Mouse (Mus musculus): ENCODE results near the gene Kmt2d. TPM values are rescaled to one million over a fixed set of nuclear protein-coding genes. Genes with fewer than 3 reads are reported as not detected.

The Kmt2d gene
- polyA plus RNA-seq, 1 experiment from 2014 or later, result 8.7 TPM

DNA sequence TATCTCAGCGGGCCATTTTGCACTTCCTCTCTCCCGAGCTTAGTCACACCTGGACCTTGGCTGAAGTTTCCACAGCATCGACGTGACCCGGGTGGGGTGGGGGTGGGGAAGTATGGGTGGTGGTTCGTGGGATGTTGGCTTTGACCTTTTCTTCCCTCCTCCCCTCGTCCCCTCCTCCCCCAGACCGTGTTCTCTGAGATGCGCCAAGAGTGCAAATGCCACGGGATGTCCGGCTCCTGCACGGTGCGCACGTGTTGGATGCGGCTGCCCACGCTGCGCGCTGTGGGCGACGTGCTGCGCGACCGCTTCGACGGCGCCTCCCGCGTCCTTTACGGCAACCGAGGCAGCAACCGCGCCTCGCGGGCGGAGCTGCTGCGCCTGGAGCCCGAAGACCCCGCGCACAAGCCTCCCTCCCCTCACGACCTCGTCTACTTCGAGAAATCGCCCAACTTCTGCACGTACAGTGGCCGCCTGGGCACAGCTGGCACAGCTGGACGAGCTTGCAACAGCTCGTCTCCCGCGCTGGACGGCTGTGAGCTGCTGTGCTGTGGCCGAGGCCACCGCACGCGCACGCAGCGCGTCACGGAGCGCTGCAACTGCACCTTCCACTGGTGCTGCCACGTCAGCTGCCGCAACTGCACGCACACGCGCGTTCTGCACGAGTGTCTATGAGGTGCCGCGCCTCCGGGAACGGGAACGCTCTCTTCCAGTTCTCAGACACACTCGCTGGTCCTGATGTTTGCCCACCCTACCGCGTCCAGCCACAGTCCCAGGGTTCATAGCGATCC, 78.6 kb downstream of the Kmt2d start:
- Histone ChIP-seq H3K4me2 (replicated peaks; ENCODE audit: low read depth, low read length) (0 out of 2 replicates have a peak overlapping the region, but pooled peaks have one; percentile 11), H3K9ac (replicated peaks; ENCODE audit: low read depth) (no peak overlapping the region)

DNA sequence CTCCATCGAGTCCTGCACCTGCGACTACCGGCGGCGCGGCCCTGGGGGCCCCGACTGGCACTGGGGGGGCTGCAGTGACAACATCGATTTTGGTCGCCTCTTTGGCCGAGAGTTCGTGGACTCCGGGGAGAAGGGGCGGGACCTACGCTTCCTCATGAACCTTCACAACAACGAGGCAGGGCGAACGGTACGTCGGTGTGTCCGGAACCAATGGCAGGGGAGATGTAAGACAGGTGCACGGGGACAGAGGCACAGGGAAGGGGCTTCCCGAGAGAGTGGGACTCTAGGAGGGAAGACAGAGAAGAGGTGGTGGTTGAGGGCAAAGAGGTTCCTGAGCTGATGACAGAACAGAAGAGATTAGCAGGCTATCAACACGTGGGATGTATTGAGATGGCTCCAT, 79.2 kb downstream of the Kmt2d start:
- Histone ChIP-seq H3K9ac (replicated peaks; ENCODE audit: low read depth) (no peak overlapping the region), H3K27ac (ENCODE audit: low read length) (no peak overlapping the region), H3K27me3 (replicated peaks; ENCODE audit: insufficient read depth, low read length) (peaks cover 76% of the 10 kb centered on the region), H3K4me2 (replicated peaks; ENCODE audit: low read depth, low read length) (no peak overlapping the region), H3K4me3 (ENCODE audit: low read depth, low read length) (no peak overlapping the region), H3K36me3 (ENCODE audit: insufficient read depth, low read length) (no peaks in the 10 kb centered on the region), H3K9me3 (ENCODE audit: low read length) (no peaks in the 10 kb centered on the region), H3K4me1 (ENCODE audit: insufficient read depth, low read depth, low read length) (peaks cover 8% of the 10 kb centered on the region; the same call in 1 of the 2 replicates)
- TF ChIP-seq CTCF (IDR thresholded peaks at IDR 0.05) (no peak), EP300 (IDR thresholded peaks at IDR 0.05) (no peak)
- ATAC-seq, result no peak
- 2% methylated on average over 23 of the region's 23 CpGs for WGBS
- no peak for DNase-seq (ENCODE audit: low spot score)

More for the DNA sequence above, 78.6 kb downstream of the Kmt2d start:
- ATAC-seq, result no peak
- peaks cover 8% of the 10 kb centered on the region; the same call in 1 of the 2 replicates for H3K4me1 ChIP-seq (ENCODE audit: insufficient read depth, low read depth, low read length)
- peak overlapping the region; percentile 15; the same call in 1 of the 2 replicates for H3K4me3 ChIP-seq (ENCODE audit: low read depth, low read length)
- H3K27ac ChIP-seq (ENCODE audit: low read length), result no peak overlapping the region
- DNase-seq (ENCODE audit: low spot score), result no peak
- no peaks in the 10 kb centered on the region for H3K9me3 ChIP-seq (ENCODE audit: low read length)
- 3% methylated on average over 72 of the region's 75 CpGs for WGBS
- peaks cover 81% of the 10 kb centered on the region for H3K27me3 ChIP-seq (replicated peaks; ENCODE audit: insufficient read depth, low read length)
- H3K36me3 ChIP-seq (ENCODE audit: insufficient read depth, low read length), result no peaks in the 10 kb centered on the region
- TF ChIP-seq CTCF (IDR thresholded peaks at IDR 0.05) (no peak), EP300 (IDR thresholded peaks at IDR 0.05) (no peak)

DNA sequence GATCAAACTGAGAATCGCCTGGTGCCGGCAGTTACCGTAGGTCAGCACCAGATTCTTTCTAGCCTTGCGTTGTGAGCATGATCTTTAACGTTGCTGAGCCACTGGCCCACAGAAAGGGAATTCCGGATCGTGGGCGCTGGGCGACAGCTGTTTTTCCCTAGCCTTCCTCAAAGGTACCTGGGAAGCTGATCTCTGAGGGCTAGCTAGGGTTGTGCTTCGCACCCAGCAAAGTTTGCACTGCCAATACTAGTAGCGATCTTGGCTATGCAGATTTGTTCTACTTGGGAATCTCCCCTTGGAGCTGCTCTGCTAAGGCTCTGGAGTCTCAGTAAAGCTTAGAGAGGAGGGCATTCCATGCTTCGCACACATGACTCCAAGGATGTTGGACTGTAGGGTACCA, 79.8 kb downstream of the Kmt2d start:
- no peak overlapping the region for H3K9ac ChIP-seq (replicated peaks; ENCODE audit: low read depth)
- H3K4me2 ChIP-seq (replicated peaks; ENCODE audit: low read depth, low read length), result peak overlapping the region; percentile 40
- ATAC-seq (no peak), DNase-seq (ENCODE audit: low spot score) (no peak)
- TF ChIP-seq EP300 (IDR thresholded peaks at IDR 0.05), result no peak
- no peak for TF ChIP-seq CTCF (IDR thresholded peaks at IDR 0.05)
- 2% methylated on average over 12 of the region's 12 CpGs for WGBS
- no peaks in the 10 kb centered on the region for H3K36me3 ChIP-seq (ENCODE audit: insufficient read depth, low read length)
- peaks cover 8% of the 10 kb centered on the region; the same call in 1 of the 2 replicates for H3K4me1 ChIP-seq (ENCODE audit: insufficient read depth, low read depth, low read length)
- no peak overlapping the region for H3K27ac ChIP-seq (ENCODE audit: low read length)
- H3K27me3 ChIP-seq (replicated peaks; ENCODE audit: insufficient read depth, low read length), result peaks cover 70% of the 10 kb centered on the region
- no peaks in the 10 kb centered on the region for H3K9me3 ChIP-seq (ENCODE audit: low read length)
- H3K4me3 ChIP-seq (ENCODE audit: low read depth, low read length), result peak overlapping the region; percentile 26

DNA sequence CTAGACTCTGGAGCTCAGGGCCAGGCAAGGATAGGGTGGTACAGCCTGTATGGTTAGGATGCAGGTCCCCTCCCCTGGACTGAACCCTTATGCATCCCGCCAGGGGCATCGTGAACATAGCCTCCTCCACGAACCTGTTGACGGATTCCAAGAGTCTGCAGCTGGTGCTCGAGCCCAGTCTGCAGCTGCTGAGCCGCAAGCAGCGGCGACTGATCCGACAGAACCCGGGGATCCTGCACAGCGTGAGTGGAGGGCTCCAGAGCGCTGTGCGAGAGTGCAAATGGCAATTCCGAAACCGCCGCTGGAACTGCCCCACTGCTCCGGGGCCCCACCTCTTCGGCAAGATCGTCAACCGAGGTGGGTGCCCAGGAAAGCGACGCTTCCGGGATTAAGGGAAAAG, 80.2 kb downstream of the Kmt2d start:
- Histone ChIP-seq H3K9me3 (ENCODE audit: low read length) (no peaks in the 10 kb centered on the region), H3K4me1 (ENCODE audit: insufficient read depth, low read depth, low read length) (peaks cover 8% of the 10 kb centered on the region; the same call in 1 of the 2 replicates), H3K27me3 (replicated peaks; ENCODE audit: insufficient read depth, low read length) (peaks cover 69% of the 10 kb centered on the region), H3K27ac (ENCODE audit: low read length) (no peak overlapping the region), H3K36me3 (ENCODE audit: insufficient read depth, low read length) (no peaks in the 10 kb centered on the region), H3K4me3 (ENCODE audit: low read depth, low read length) (peak overlapping the region; percentile 26), H3K9ac (replicated peaks; ENCODE audit: low read depth) (no peak overlapping the region), H3K4me2 (replicated peaks; ENCODE audit: low read depth, low read length) (peak overlapping the region; percentile 40)
- ATAC-seq (no peak), DNase-seq (ENCODE audit: low spot score) (no peak)
- TF ChIP-seq EP300 (IDR thresholded peaks at IDR 0.05) (no peak), CTCF (IDR thresholded peaks at IDR 0.05) (no peak)
- whole genome bisulfite sequencing, result under 1% methylated on average over 23 of the region's 23 CpGs

DNA sequence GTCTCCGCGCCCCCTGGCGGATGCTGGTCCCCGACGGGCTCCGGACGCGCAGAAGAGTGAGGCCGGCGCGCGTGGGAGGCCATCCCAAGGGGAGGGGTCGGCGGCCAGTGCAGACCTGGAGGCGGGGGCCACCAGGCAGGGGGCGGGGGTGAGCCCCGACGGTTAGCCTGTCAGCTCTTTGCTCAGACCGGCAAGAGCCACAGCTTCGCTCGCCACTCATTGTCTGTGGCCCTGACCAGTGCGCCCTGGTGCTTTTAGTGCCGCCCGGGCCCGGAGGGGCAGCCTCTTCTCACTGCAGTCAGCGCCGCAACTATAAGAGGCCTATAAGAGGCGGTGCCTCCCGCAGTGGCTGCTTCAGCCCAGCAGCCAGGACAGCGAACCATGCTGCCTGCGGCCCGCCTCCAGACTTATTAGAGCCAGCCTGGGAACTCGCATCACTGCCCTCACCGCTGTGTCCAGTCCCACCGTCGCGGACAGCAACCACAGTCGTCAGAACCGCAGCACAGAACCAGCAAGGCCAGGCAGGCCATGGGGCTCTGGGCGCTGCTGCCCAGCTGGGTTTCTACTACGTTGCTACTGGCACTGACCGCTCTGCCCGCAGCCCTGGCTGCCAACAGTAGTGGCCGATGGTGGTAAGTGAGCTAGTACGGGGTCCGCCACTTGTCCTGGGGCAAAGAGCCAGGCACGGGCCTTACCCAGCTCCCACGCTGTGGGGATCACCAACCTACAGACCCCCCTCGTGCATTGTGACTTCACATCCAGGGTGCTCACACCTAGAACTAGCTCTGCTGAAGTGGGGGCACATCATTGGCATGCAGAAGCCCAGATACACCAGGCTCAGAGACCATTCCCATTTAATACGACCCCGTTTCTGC, 81.1 kb downstream of the Kmt2d start, which contains the start of gene Wnt1:
Wnt1 (plus strand) TSS at position 197 of the 875 bp plus-strand sequence.
- Histone ChIP-seq H3K36me3 (ENCODE audit: insufficient read depth, low read length) (no peaks in the 10 kb centered on the region), H3K27ac (ENCODE audit: low read length) (no peak within 1 kb of the TSS), H3K4me1 (ENCODE audit: insufficient read depth, low read depth, low read length) (peaks cover 8% of the 10 kb centered on the region; the same call in 1 of the 2 replicates), H3K9me3 (ENCODE audit: low read length) (no peaks in the 10 kb centered on the region), H3K4me3 (ENCODE audit: low read depth, low read length) (peak within 1 kb of the TSS; percentile 26; the same call in 1 of the 2 replicates), H3K4me2 (replicated peaks; ENCODE audit: low read depth, low read length) (peak within 1 kb of the TSS; percentile 40), H3K27me3 (replicated peaks; ENCODE audit: insufficient read depth, low read length) (peaks cover 62% of the 10 kb centered on the region), H3K9ac (replicated peaks; ENCODE audit: low read depth) (no peak within 1 kb of the TSS)
- DNase-seq (ENCODE audit: low spot score) (no peak), ATAC-seq (peak; percentile 32)
- TF ChIP-seq CTCF (IDR thresholded peaks at IDR 0.05) (peak; percentile 80), EP300 (IDR thresholded peaks at IDR 0.05) (no peak)
- 8% methylated on average over 30 of the region's 51 CpGs for WGBS
